Mouse (Mus musculus) liver, embryonic 14.5 days (tissue): ENCODE results near the gene Prdm11. TPM values are rescaled to one million over a fixed set of nuclear protein-coding genes. Genes with fewer than 3 reads are reported as not detected.

Experiments
- ATAC-seq: fragments of 200-750 bp; cut with Nextera tagmentation; 2 replicates; pipeline ENCODE4 v1.8.0; 2017; ENCODE audit warnings: moderate number of reproducible peaks, mild to moderate bottlenecking, moderate library complexity; ENCODE audit not compliant: insufficient read depth
- DNase-seq, 3 experiments: peaks; one replicate each; pipeline ENCODE4 v3.0.0-alpha.2; 2012 to 2013; ENCODE audit warnings: low read depth in 3 of 3, low spot score in 3 of 3
- H3K27ac ChIP-seq: fragments of 300-500 bp; sonication (generic); 2 replicates; pipeline ENCODE4 v1.5.1; 2014; ENCODE audit warnings: moderate library complexity, mild to moderate bottlenecking, control low read depth, inconsistent platforms
- H3K27me3 ChIP-seq: fragments of 300-500 bp; sonication (generic); 2 replicates; pipeline ENCODE4 v1.6.1; 2014; ENCODE audit warnings: mild to moderate bottlenecking, low read length, moderate library complexity; ENCODE audit not compliant: control insufficient read depth, insufficient read depth
- H3K36me3 ChIP-seq: fragments of 300-500 bp; sonication (generic); replicated peaks from 2 replicates; pipeline ENCODE4 v1.6.1; 2014; ENCODE audit warnings: low read depth; ENCODE audit not compliant: control insufficient read depth, insufficient read depth
- H3K4me1 ChIP-seq, 2 experiments: fragments of 200-500 bp in 1 of 2; fragments of 300-500 bp in 1 of 2; sonication (generic) in 1 of 2; replicated peaks; 2 replicates each; pipeline ENCODE4 v1.6.1; 2012 to 2014; ENCODE audit warnings: antibody characterized with exemption in 1 of 2, inconsistent platforms in 1 of 2, low read length in 1 of 2; ENCODE audit not compliant: control insufficient read depth in 2 of 2, insufficient read depth in 2 of 2
- H3K4me2 ChIP-seq: fragments of 300-500 bp; sonication (generic); 2 replicates; pipeline ENCODE4 v1.6.1; 2014; ENCODE audit warnings: low read depth, mild to moderate bottlenecking, control low read depth, moderate library complexity
- H3K4me3 ChIP-seq, 2 experiments: fragments of 200-500 bp in 1 of 2; fragments of 300-500 bp in 1 of 2; sonication (generic) in 1 of 2; 2 replicates each; pipeline ENCODE4 v1.5.1; 2012 to 2014; ENCODE audit warnings: low read depth in 2 of 2, low read length in 2 of 2, mild to moderate bottlenecking in 2 of 2, control low read depth in 1 of 2, inconsistent platforms in 1 of 2, moderate library complexity in 1 of 2; ENCODE audit not compliant: insufficient read depth in 1 of 2
- H3K9ac ChIP-seq: fragments of 300-500 bp; sonication (generic); replicated peaks from 2 replicates; pipeline ENCODE4 v1.6.1; 2014; ENCODE audit warnings: mild to moderate bottlenecking, control low read depth, moderate library complexity
- H3K9me3 ChIP-seq: fragments of 300-500 bp; sonication (generic); 2 replicates; pipeline ENCODE4 v1.6.1; 2016; ENCODE audit warnings: low read length, mixed read lengths; ENCODE audit not compliant: control insufficient read depth
- CTCF ChIP-seq: IDR thresholded peaks from 2 replicates; pipeline ENCODE4 v1.5.1; 2016; ENCODE audit warnings: antibody characterized with exemption, low read depth, control low read depth
- EP300 ChIP-seq: IDR thresholded peaks from 2 replicates; pipeline ENCODE4 v1.6.1; 2016; ENCODE audit warnings: antibody characterized with exemption, low read depth
- whole genome bisulfite sequencing: fragments of 180-500 bp; shearing (Covaris S2); extraction: QIAGEN DNeasy Blood & Tissue Kit; methylation state at CpG from one replicate; pipeline ENCODE4 v1.1.7; 2014; ENCODE audit not compliant: insufficient replicate concordance; 5-methylcytosine and 5-hydroxymethylcytosine counted together
- polyA plus RNA-seq, 2 experiments: library from polyadenylated mRNA; depleted of rRNA in 1 of 2; stranded (reverse) in 1 of 2; unstranded in 1 of 2; fragments of >200 nt; fragmentation: Nextera tagmentation in 1 of 2; extraction: Ambion mirVana in 1 of 2; gene quantifications; 2 replicates each; pipeline versions ENCODE4 v1.2.1 to v1.2.3; 2012 to 2014

Prdm11 gene
- polyA plus RNA-seq, 2 experiments, result 1.8 to 3.7 TPM

DNA sequence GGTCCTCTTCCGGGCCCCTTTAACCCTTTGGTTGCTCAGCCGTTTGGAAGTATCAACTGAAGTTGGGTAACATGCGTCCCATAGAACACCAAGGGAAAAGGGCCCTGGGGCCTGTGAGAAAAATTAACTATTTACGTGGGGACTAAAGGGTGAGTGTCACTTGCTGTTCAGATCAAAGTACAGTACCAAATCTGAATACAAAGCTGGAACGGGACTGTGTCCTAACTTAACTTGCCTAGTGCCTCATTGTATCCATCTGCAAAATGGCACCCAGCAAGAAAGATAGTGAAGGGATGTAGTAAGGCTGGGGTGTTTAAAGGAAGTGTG, 505 bp upstream of the Prdm11 start:
- H3K27me3 ChIP-seq, result no peaks in the 10 kb centered on the region; the same call in 1 of the 2 replicates
- no peaks in the 10 kb centered on the region for H3K9me3 ChIP-seq
- no peak overlapping the region for H3K27ac ChIP-seq
- peak overlapping the region; percentile 62 for H3K4me2 ChIP-seq
- H3K9ac ChIP-seq, result peak overlapping the region; percentile 76
- peaks cover 6 to 16% of the 10 kb centered on the region in 2 experiments; a peak in 3 of 4 replicates for H3K4me1 ChIP-seq
- 20% methylated on average over 5 of the region's 5 CpGs for WGBS
- TF ChIP-seq EP300, result no peak
- TF ChIP-seq CTCF, result no peak
- H3K36me3 ChIP-seq, result no peaks in the 10 kb centered on the region
- DNase-seq (no peak), ATAC-seq (no peak)
- H3K4me3 ChIP-seq, result peak overlapping the region; percentile 69 to 77; a peak in 3 of 4 replicates

DNA sequence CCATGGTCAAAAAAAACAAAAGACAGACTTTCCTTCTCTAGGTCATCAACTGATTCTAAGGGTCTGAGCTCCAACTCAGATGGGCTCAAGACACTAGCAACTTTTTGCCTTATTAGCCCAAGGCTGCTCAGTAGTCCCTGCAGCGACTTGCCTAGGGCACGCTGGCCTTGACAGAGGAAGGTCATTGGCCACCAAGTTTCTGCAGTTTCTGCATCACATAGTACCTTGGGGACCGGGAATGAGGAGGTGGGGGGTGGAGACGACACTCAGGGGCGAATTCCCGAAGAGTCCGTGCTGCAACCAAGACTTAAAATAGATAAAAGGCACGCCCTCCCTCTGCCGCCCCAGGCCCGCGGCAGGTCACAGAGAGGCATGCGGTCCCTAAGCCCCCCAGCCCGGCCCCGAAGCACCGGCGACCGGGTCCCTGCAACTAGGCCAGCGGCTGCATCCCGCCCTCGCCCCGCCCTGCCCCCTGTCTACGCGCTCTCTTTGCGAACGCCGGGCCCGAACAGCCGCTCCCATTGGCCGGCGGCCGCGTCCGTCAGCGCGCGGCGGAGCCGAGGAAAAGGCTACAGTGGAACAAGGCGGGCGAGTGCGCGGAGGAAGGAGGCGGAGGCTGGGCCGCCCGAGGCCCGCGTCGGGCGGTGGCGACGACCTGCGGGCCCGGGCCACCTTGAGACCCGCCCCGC, 694 bp downstream of the Prdm11 start:
- ATAC-seq (peak; percentile 96), DNase-seq (peak; percentile 79 to 80 (median 80))
- H3K9ac ChIP-seq, result peak overlapping the region; percentile 76
- no peaks in the 10 kb centered on the region for H3K9me3 ChIP-seq
- H3K36me3 ChIP-seq, result no peaks in the 10 kb centered on the region
- H3K27me3 ChIP-seq, result no peaks in the 10 kb centered on the region; the same call in 1 of the 2 replicates
- H3K27ac ChIP-seq, result no peak overlapping the region
- no peak for TF ChIP-seq CTCF
- no peak for TF ChIP-seq EP300
- H3K4me3 ChIP-seq, result peak overlapping the region; percentile 77 to 78
- peaks cover 6 to 20% of the 10 kb centered on the region in 2 experiments; a peak in 3 of 4 replicates for H3K4me1 ChIP-seq
- H3K4me2 ChIP-seq, result peak overlapping the region; percentile 62
- WGBS, result under 1% methylated on average over 32 of the region's 55 CpGs

DNA sequence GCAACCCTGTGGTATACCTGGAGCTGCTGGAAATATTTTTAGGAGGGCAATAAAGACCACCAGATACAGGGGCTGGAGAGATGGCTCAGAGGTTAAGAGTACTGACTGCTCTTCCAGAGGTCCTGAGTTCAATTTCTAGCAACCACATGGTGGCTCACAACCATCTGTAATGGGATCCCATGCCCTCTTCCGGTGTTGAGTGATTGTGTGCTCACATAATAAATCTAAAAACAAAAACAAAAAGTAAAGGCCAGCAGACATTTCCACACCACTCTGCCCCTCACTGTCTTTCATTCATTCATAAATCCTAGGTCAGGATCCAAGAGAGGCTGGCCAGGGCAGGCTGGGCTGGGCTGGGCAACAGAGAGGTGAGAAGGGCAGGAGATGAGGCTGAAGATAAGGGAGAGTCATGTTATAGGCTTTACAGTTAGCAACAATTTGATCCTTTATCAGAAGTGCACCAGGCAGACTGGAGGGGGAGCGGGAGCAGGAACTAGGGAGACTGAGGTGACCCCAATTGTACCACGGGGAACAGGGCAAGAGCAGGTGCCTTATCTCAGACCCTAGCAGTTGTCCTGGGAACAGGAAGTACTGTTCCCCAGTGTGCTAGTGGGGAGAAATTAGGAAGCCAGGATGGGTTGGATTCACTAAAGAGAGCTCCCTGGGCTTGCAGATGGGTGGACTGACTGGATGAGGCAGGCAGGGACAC, 2.4 kb downstream of the Prdm11 start:
- Histone ChIP-seq H3K27ac (no peak overlapping the region), H3K4me2 (no peak overlapping the region), H3K4me3 (no peak overlapping the region), H3K4me1 (peaks cover 8 to 30% of the 10 kb centered on the region in 2 experiments; a peak in 3 of 4 replicates), H3K9ac (no peak overlapping the region), H3K27me3 (no peaks in the 10 kb centered on the region), H3K9me3 (no peaks in the 10 kb centered on the region), H3K36me3 (no peaks in the 10 kb centered on the region)
- ATAC-seq, result no peak
- DNase-seq, result no peak
- 46% methylated on average over 3 of the region's 3 CpGs for WGBS
- TF ChIP-seq CTCF, result no peak
- no peak for TF ChIP-seq EP300

DNA sequence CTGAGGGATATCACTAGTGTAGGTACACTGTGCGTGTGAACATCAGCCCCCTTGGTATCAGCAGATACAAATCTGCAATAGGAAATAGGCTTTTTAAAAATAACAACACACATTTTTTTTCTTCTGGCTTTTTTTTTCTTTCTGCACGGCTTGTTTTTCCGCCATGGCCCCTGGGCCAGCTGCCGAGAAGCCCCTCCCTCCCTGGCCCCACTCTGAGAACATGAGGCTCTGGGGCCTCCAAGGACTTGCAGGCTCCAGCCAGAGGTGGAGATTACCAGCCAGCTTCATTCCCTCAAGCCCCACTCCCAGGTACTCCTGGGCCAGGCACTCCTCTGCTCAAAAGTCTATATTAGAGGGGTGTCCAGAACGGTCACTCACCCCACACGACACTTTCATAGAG, 4.5 kb downstream of the Prdm11 start:
- Histone ChIP-seq H3K27ac (no peak overlapping the region), H3K9ac (no peak overlapping the region), H3K36me3 (no peaks in the 10 kb centered on the region), H3K4me3 (no peak overlapping the region), H3K4me2 (no peak overlapping the region), H3K9me3 (no peaks in the 10 kb centered on the region), H3K27me3 (no peaks in the 10 kb centered on the region), H3K4me1 (peaks cover 8 to 30% of the 10 kb centered on the region in 2 experiments; a peak in 3 of 4 replicates)
- 50% methylated on average over 6 of the region's 6 CpGs for WGBS
- no peak for DNase-seq
- no peak for ATAC-seq
- no peak for TF ChIP-seq EP300

DNA sequence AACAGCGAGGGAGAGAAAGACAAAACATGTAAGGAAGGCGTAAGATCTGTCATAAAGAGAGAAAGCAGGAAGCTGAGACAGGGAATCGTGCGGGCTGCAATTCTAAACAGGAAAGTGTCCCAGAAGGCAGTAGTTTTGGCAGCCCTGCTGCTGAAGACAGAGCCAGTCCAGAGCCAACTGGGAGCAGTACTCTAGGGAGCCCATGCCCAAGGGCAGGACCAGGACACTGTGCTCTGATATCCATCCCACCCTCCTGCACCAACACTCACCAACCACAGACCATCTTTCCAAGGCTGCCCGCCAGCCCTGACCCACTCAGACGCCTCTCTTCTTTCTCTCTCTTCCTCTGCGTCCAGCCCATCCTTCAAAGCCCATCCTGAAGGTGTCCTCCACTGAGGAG, 5.1 kb downstream of the Prdm11 start:
- Histone ChIP-seq H3K36me3 (no peaks in the 10 kb centered on the region), H3K4me2 (no peak overlapping the region), H3K9me3 (no peaks in the 10 kb centered on the region), H3K9ac (no peak overlapping the region), H3K27ac (no peak overlapping the region), H3K27me3 (no peaks in the 10 kb centered on the region), H3K4me1 (peaks cover 8 to 30% of the 10 kb centered on the region in 2 experiments; a peak in 3 of 4 replicates), H3K4me3 (no peak overlapping the region)
- DNase-seq, result no peak
- no peak for ATAC-seq
- 65% methylated on average over 7 of the region's 7 CpGs for WGBS
- no peak for TF ChIP-seq EP300
- no peak for TF ChIP-seq CTCF
